Mouse (Mus musculus): ENCODE data around the gene Elmo2. TPM values are rescaled to one million over a fixed set of nuclear protein-coding genes. Genes with fewer than 3 reads are reported as not detected.

Gene Elmo2
- total and polyA plus RNA-seq, 3 experiments = 17.4 to 27.6 TPM; not detected in 1

- no peak overlapping the region for H3K27ac ChIP-seq (ENCODE audit: control insufficient read depth, low read depth, low read length)
- peaks cover 0 to 2% of the 10 kb centered on the region in 2 experiments; a peak in 2 of 4 replicates for H3K36me3 ChIP-seq (ENCODE audit: control insufficient read depth in 1 of 2, insufficient read depth in 2 of 2, low read length in 2 of 2)
- H3K9me3 ChIP-seq (replicated peaks; ENCODE audit: insufficient read depth, low read length) = no peaks in the 10 kb centered on the region
Measured at GRCm38 (mm10) chr2:165281779-165282311, 44.4 kb downstream of the Elmo2 start.

DNA sequence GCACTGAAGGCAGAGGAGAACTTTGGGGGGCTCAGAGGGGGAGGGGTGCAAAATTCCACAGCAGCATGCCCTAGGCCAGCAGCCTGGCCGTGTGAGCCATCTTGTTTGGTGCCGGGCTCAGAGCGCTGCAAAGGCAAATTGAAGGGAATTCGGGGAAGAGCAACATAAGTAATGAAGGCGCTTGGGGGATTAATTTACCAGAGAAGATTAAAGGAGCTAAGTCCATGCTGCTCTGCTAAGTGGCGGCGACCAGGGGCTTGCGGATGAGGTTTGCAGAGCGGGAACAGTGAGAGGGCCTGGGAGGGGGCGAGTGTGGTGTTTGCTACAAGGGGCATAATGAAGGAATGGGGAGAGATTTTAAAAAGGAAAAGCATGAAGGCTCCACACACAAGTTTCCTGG, 46.9 kb downstream of the Elmo2 start:
- no peak for DNase-seq (ENCODE audit: low read depth, low spot score)
- Histone ChIP-seq H3K9ac (ENCODE audit: control insufficient read depth, low read depth, low read length, poor library complexity, severe bottlenecking) (no peak overlapping the region), H3K27me3 (ENCODE audit: control insufficient read depth in 1 of 2, insufficient read depth in 2 of 2, low read length in 2 of 2) (no peaks in the 10 kb centered on the region), H3K36me3 (ENCODE audit: control insufficient read depth in 1 of 2, insufficient read depth in 2 of 2, low read length in 2 of 2) (no peaks in the 10 kb centered on the region), H3K4me1 (ENCODE audit: control insufficient read depth in 1 of 2, insufficient read depth in 2 of 2, low read length in 2 of 2) (0 out of 4 replicates have a peak, but pooled peaks cover 0 to 5% of the 10 kb centered on the region in 2 experiments), H3K27ac (ENCODE audit: control insufficient read depth, low read depth, low read length) (no peak overlapping the region), H3K9me3 (replicated peaks; ENCODE audit: insufficient read depth, low read length) (no peaks in the 10 kb centered on the region), H3K4me3 (ENCODE audit: control insufficient read depth in 1 of 2, insufficient read depth in 1 of 2, low read depth in 2 of 2, low read length in 2 of 2) (no peak overlapping the region), H3K79me2 (ENCODE audit: control insufficient read depth, insufficient read depth, low read length, poor library complexity) (no peaks in the 10 kb centered on the region)
- TF ChIP-seq SIN3A (IDR thresholded peaks at IDR 0.05; ENCODE audit: low read length) = no peak
- no peak for TF ChIP-seq MAFK (IDR thresholded peaks at IDR 0.05; ENCODE audit: borderline replicate concordance, low read depth, low read length)
- TF ChIP-seq RAD21 (IDR thresholded peaks at IDR 0.05; ENCODE audit: low read depth, low read length) = no peak
- no peak for TF ChIP-seq MAZ (IDR thresholded peaks at IDR 0.05; ENCODE audit: low read depth, low read length)

More at GRCm38 (mm10) chr2:165281779-165282311, 44.4 kb downstream of the Elmo2 start:
- peaks cover 0 to 17% of the 10 kb centered on the region in 2 experiments; a peak in 2 of 4 replicates for H3K4me1 ChIP-seq (ENCODE audit: control insufficient read depth in 1 of 2, insufficient read depth in 2 of 2, low read length in 2 of 2)
- no peak overlapping the region for H3K4me3 ChIP-seq (ENCODE audit: control insufficient read depth in 1 of 2, insufficient read depth in 1 of 2, low read depth in 2 of 2, low read length in 2 of 2)
- no peak for TF ChIP-seq ZC3H11A (IDR thresholded peaks at IDR 0.05; ENCODE audit: low read depth, low read length)
- TF ChIP-seq GATA1 (IDR thresholded peaks at IDR 0.05; ENCODE audit: low read depth, low read length) = no peak
- no peak for TF ChIP-seq MAZ (IDR thresholded peaks at IDR 0.05; ENCODE audit: low read depth, low read length)
- no peak for TF ChIP-seq POLR2AphosphoS5 (IDR thresholded peaks at IDR 0.05; ENCODE audit: borderline replicate concordance, low read depth, low read length)
- no peak for TF ChIP-seq EP300 (IDR thresholded peaks at IDR 0.05; ENCODE audit: low read depth in 1 of 2, low read length in 2 of 2)
- TF ChIP-seq MYC (IDR thresholded peaks at IDR 0.05; ENCODE audit: low read depth, low read length) = no peak
- TF ChIP-seq BHLHE40 (IDR thresholded peaks at IDR 0.05; ENCODE audit: borderline replicate concordance, low read depth, low read length) = no peak
- TF ChIP-seq E2F4 (IDR thresholded peaks at IDR 0.05; ENCODE audit: borderline replicate concordance, low read depth, low read length) = no peak
- TF ChIP-seq CTCF (IDR thresholded peaks at IDR 0.05 in 2 of 3, conservative IDR thresholded peaks at IDR 0.05 in 1 of 3; ENCODE audit: control insufficient read depth in 1 of 3, insufficient read depth in 1 of 3, low read depth in 2 of 3, low read length in 3 of 3, poor library complexity in 1 of 3, severe bottlenecking in 1 of 3) = no peak
- no peak for TF ChIP-seq MXI1 (IDR thresholded peaks at IDR 0.05; ENCODE audit: low read depth, low read length)
- TF ChIP-seq MEF2A (IDR thresholded peaks at IDR 0.05; ENCODE audit: extremely low read depth, insufficient replicate concordance, low read depth, low read length, poor library complexity, severe bottlenecking) = no peak
- no peak for TF ChIP-seq RAD21 (IDR thresholded peaks at IDR 0.05; ENCODE audit: low read depth, low read length)
- no peak for TF ChIP-seq GABPA (IDR thresholded peaks at IDR 0.05; ENCODE audit: low read depth, low read length)
- no peaks in the 10 kb centered on the region for H3K27me3 ChIP-seq (ENCODE audit: control insufficient read depth in 1 of 2, insufficient read depth in 2 of 2, low read length in 2 of 2)
- peak; percentile 22 for DNase-seq (ENCODE audit: low read depth, low spot score)
- 0 out of 2 replicates have a peak, but pooled peaks cover 4% of the 10 kb centered on the region for H3K79me2 ChIP-seq (ENCODE audit: control insufficient read depth, insufficient read depth, low read length, poor library complexity)
- no peak overlapping the region for H3K9ac ChIP-seq (ENCODE audit: control insufficient read depth, low read depth, low read length, poor library complexity, severe bottlenecking)

Data from MEL (cell line).